Mouse (Mus musculus): ENCODE data around the gene Sgk2. TPM values are rescaled to one million over a fixed set of nuclear protein-coding genes. Genes with fewer than 3 reads are reported as not detected.

The Sgk2 gene
- total and polyA plus RNA-seq, 3 experiments: not detected

DNA sequence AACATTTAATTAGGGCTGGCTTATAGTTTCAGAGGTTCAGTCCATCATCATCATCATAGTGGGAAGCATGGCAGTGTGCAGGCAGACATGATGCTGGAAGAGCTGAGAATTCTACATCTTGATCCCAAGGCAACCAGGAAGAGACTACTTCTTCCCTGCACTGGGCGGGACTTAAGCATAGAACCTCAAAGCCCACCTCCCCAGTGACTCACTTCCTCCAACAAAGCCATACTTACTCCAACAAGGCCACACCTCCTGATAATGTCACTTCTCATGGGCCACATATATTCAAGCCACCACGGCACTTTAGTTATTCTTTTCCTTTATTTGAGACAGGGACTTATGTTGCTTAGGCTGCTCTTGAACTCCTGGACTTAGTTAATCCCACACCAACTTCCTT lies 62.0 kb downstream of the Sgk2 start:
- intact Hi-C loops (cut with DNase I): loop anchor here (2.0 to 5.0 kb wide), 2 partner anchors 283 to 352 kb away; no protein-coding TSS in a partner anchor
- DNase-seq: no peak
- WGBS: 77% methylated on average over 2 of the region's 2 CpGs

GRCm38 (mm10) chr2:163051691-163052090 lies 64.6 kb downstream of the Sgk2 start:
- TF ChIP-seq EP300 (IDR thresholded peaks at IDR 0.05; ENCODE audit: insufficient read depth, low read depth, low read length): no peak
- TF ChIP-seq CTCF (IDR thresholded peaks at IDR 0.05): no peak
- no peak for TF ChIP-seq POLR2A (IDR thresholded peaks at IDR 0.05; ENCODE audit: insufficient read depth, low read depth, low read length)
- DNase-seq: no peak
- H3K27ac ChIP-seq: no peak overlapping the region
- intact Hi-C loops (cut with DNase I): no loop called here
- no peak overlapping the region for H3K9ac ChIP-seq (ENCODE audit: low read depth, low read length)
- H3K4me3 ChIP-seq: no peak overlapping the region
- WGBS: 81% methylated on average over 1 of the region's 1 CpGs
- H3K36me3 ChIP-seq (ENCODE audit: control insufficient read depth, insufficient read depth, low read length): no peaks in the 10 kb centered on the region
- H3K4me1 ChIP-seq (ENCODE audit: control insufficient read depth, insufficient read depth, low read length): no peaks in the 10 kb centered on the region
- H3K27me3 ChIP-seq (ENCODE audit: control insufficient read depth, insufficient read depth, low read length): no peaks in the 10 kb centered on the region
- no peaks in the 10 kb centered on the region for H3K79me2 ChIP-seq (replicated peaks; ENCODE audit: control insufficient read depth, insufficient read depth, low read length)

More for the DNA sequence above, 62.0 kb downstream of the Sgk2 start:
- TF ChIP-seq CTCF (IDR thresholded peaks at IDR 0.05): no peak
- no peak for TF ChIP-seq POLR2A (IDR thresholded peaks at IDR 0.05; ENCODE audit: insufficient read depth, low read depth, low read length)
- TF ChIP-seq EP300 (IDR thresholded peaks at IDR 0.05; ENCODE audit: insufficient read depth, low read depth, low read length): no peak
- Histone ChIP-seq H3K4me3 (no peak overlapping the region), H3K27me3 (ENCODE audit: control insufficient read depth, insufficient read depth, low read length) (no peaks in the 10 kb centered on the region), H3K36me3 (ENCODE audit: control insufficient read depth, insufficient read depth, low read length) (no peaks in the 10 kb centered on the region), H3K4me1 (ENCODE audit: control insufficient read depth, insufficient read depth, low read length) (no peaks in the 10 kb centered on the region), H3K79me2 (replicated peaks; ENCODE audit: control insufficient read depth, insufficient read depth, low read length) (no peaks in the 10 kb centered on the region), H3K9ac (ENCODE audit: low read depth, low read length) (no peak overlapping the region), H3K27ac (no peak overlapping the region)

DNA sequence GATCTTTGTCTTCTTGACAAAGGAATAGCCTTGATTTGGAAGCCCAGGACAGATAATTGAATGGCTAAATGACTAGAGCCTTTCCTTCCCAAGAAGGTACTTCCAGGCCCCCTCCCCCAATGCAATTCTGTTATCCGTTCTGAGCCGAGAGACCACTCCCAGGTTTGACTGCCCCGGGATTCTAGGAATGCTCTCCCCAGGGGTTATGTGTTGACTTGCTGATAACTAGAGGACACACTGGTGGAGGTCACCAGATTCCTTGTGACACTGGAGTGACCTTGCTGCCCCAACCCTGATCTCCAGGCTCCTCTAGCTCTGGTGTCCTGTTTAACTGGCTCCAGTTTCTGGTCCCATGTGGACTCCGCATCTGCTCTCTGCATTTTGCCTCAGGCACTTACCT lies 65.0 kb downstream of the Sgk2 start:
- 62% methylated on average over 4 of the region's 4 CpGs for WGBS
- H3K9ac ChIP-seq (ENCODE audit: low read depth, low read length): no peak overlapping the region

GRCm38 (mm10) chr2:163052826-163053225 lies 65.7 kb downstream of the Sgk2 start:
- no peak for DNase-seq
- intact Hi-C loops (cut with DNase I): no loop called here
- Histone ChIP-seq H3K4me1 (ENCODE audit: control insufficient read depth, insufficient read depth, low read length) (no peaks in the 10 kb centered on the region), H3K4me3 (no peak overlapping the region), H3K27ac (no peak overlapping the region), H3K36me3 (ENCODE audit: control insufficient read depth, insufficient read depth, low read length) (no peaks in the 10 kb centered on the region), H3K27me3 (ENCODE audit: control insufficient read depth, insufficient read depth, low read length) (no peaks in the 10 kb centered on the region), H3K9ac (ENCODE audit: low read depth, low read length) (no peak overlapping the region), H3K79me2 (replicated peaks; ENCODE audit: control insufficient read depth, insufficient read depth, low read length) (no peaks in the 10 kb centered on the region)
- WGBS: 77% methylated on average over 4 of the region's 4 CpGs
- TF ChIP-seq EP300 (IDR thresholded peaks at IDR 0.05; ENCODE audit: insufficient read depth, low read depth, low read length) (no peak), CTCF (IDR thresholded peaks at IDR 0.05) (no peak), POLR2A (IDR thresholded peaks at IDR 0.05; ENCODE audit: insufficient read depth, low read depth, low read length) (no peak)

More for the DNA sequence above, 65.0 kb downstream of the Sgk2 start:
- no peaks in the 10 kb centered on the region for H3K36me3 ChIP-seq (ENCODE audit: control insufficient read depth, insufficient read depth, low read length)
- no peaks in the 10 kb centered on the region for H3K4me1 ChIP-seq (ENCODE audit: control insufficient read depth, insufficient read depth, low read length)
- H3K27ac ChIP-seq: no peak overlapping the region
- intact Hi-C loops (cut with DNase I): no loop called here
- TF ChIP-seq POLR2A (IDR thresholded peaks at IDR 0.05; ENCODE audit: insufficient read depth, low read depth, low read length): no peak
- TF ChIP-seq EP300 (IDR thresholded peaks at IDR 0.05; ENCODE audit: insufficient read depth, low read depth, low read length): no peak
- TF ChIP-seq CTCF (IDR thresholded peaks at IDR 0.05): no peak
- DNase-seq: no peak
- H3K4me3 ChIP-seq: no peak overlapping the region
- no peaks in the 10 kb centered on the region for H3K79me2 ChIP-seq (replicated peaks; ENCODE audit: control insufficient read depth, insufficient read depth, low read length)
- H3K27me3 ChIP-seq (ENCODE audit: control insufficient read depth, insufficient read depth, low read length): no peaks in the 10 kb centered on the region

DNA sequence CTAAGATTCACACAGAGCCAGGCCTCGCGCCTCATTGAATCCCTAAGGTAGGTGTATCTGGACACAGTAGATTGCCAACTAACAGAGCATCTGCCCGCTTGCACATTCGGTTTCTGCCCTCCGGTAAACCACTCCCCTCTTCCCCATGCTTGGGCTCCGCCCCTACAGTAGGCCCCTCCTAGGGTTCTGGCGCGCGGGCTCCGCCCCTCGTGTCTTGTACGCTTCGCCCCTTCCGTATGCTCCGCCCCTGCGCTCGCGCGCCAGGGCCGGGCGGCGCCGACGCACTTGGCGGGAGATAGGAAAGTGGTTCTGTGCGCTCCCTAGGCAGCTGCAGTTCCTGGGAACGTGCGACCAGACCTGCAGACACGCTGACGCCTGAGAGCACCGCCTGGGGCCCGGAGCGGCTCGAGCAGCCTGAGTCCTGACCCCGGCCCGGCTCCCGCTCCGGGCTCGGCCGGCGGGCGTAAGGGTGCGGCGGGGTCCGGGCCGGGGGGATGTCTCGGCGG lies 67.3 kb downstream of the Sgk2 start, which contains the start of gene Mybl2:
Gene Mybl2, plus strand, starts transcription at position 353 of the 506 bp plus-strand sequence.
- TF ChIP-seq CTCF (IDR thresholded peaks at IDR 0.05) (no peak; the same call in 1 of the 2 replicates), EP300 (IDR thresholded peaks at IDR 0.05; ENCODE audit: insufficient read depth, low read depth, low read length) (no peak), POLR2A (IDR thresholded peaks at IDR 0.05; ENCODE audit: insufficient read depth, low read depth, low read length) (no peak)
- intact Hi-C loops (cut with DNase I): no loop called here
- H3K4me3 ChIP-seq: peak within 1 kb of the TSS; percentile 56
- no peak within 1 kb of the TSS for H3K27ac ChIP-seq
- no peaks in the 10 kb centered on the region for H3K36me3 ChIP-seq (ENCODE audit: control insufficient read depth, insufficient read depth, low read length)
- no peak within 1 kb of the TSS for H3K9ac ChIP-seq (ENCODE audit: low read depth, low read length)
- no peaks in the 10 kb centered on the region for H3K4me1 ChIP-seq (ENCODE audit: control insufficient read depth, insufficient read depth, low read length)
- no peaks in the 10 kb centered on the region for H3K79me2 ChIP-seq (replicated peaks; ENCODE audit: control insufficient read depth, insufficient read depth, low read length)
- peak; percentile 92 to 93 for DNase-seq
- WGBS: under 1% methylated on average over 48 of the region's 48 CpGs
- no peaks in the 10 kb centered on the region for H3K27me3 ChIP-seq (ENCODE audit: control insufficient read depth, insufficient read depth, low read length)

DNA sequence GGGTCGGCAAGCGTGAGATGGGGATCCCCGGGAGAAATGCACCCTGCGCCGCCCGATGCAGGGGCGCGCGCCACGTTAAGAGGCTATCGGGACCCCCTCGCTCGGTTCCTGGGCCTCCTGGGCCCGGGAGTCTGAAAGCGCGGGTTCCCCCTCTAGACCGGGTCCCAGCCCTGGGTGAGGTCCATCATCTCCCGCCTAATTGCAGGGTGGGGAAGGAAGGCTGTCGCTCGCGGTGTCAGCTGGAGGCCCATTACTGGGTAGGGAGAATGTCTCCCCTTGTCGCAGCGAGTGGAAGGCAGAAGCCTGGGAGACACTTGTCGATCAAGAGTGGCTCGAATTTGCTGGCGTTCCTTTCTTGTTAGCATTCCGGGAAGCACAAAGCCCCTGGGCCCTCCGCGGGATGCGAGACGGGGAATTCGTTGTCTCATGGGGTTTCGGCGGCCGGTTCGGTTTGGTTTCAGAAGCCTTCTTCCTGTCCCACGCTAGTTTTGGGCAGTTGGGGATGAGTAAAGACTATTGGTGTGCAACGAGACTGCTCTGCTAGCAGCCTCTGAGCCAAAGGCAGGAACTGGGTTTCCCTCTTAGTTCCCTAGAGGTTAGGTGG lies 67.9 kb downstream of the Sgk2 start:
- peak in 1 of 2 experiments; percentile 19 for DNase-seq
- intact Hi-C loops (cut with DNase I): no loop called here

More for the DNA sequence above, 67.9 kb downstream of the Sgk2 start:
- WGBS: 2% methylated on average over 32 of the region's 38 CpGs
- Histone ChIP-seq H3K4me1 (ENCODE audit: control insufficient read depth, insufficient read depth, low read length) (no peaks in the 10 kb centered on the region), H3K9ac (ENCODE audit: low read depth, low read length) (no peak overlapping the region), H3K27me3 (ENCODE audit: control insufficient read depth, insufficient read depth, low read length) (no peaks in the 10 kb centered on the region), H3K79me2 (replicated peaks; ENCODE audit: control insufficient read depth, insufficient read depth, low read length) (no peaks in the 10 kb centered on the region), H3K4me3 (peak overlapping the region; percentile 56), H3K36me3 (ENCODE audit: control insufficient read depth, insufficient read depth, low read length) (no peaks in the 10 kb centered on the region), H3K27ac (no peak overlapping the region)
- TF ChIP-seq POLR2A (IDR thresholded peaks at IDR 0.05; ENCODE audit: insufficient read depth, low read depth, low read length): no peak

All from heart, adult 2 months (tissue).